8 mouse cellular contexts compared by ENCODE assay signal in the genomic region with DNA sequence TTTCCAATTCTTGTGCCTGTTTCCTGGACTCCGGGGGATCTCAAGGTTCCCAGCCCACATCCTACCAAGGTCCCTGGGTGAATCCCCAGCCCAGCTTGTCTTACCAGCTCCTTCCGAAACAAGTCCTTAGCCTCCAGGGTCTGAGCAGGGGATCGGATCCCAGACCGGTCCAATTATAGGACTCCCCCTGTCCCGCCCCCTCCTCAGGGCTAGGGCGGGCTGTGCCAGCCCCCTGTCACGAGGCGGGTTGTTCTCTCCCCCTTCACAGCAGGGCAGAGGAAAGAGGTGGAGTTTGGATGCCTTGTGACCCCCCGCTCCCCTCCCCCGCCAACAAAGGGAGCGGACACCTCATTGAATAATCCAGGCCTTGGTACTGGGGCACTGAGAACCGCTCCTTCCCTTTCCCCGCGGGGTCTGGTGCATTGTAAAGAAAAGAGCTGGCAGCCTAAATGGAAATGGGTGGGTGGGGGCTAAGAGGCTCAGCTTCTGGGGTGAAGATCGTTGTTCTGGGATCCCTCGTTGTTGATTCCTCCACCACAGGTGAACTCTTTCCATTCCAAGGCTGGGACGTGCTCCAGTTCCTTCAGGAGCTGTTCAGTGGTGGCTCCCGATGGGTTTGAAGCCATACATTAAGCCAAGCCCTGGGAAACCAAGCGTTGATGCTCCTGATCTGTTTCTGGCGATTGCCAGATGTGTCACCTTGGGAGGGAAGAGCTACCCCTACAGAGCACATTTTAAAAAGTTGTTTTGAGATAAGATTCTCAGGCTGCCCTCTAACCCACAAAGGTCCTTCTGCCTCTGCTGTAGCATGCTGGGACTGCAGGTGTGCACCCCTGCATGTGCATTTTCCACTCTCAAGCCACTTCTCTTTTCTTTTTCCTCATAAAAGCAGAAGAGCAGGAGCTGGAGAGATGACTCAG. TPM values are rescaled to one million over a fixed set of nuclear protein-coding genes. Genes with fewer than 3 reads are reported as not detected.
DNase-seq lines count a peak whose midpoint lies in the region; ATAC-seq and TF ChIP-seq lines count a peak whose summit lies in the region.

A gene (minus strand): TSS at position 282 of the 920 bp plus-strand sequence.

- H3K27ac ChIP-seq in embryonic fibroblast, embryonic 13.5 days (ENCODE audit: insufficient read depth, low read length), result no peak within 1 kb of the TSS
- 0 out of 2 replicates have a peak within 1 kb of the TSS, but pooled peaks have one; percentile 23 for H3K27ac ChIP-seq in limb, embryonic 12.5 days
- H3K27ac ChIP-seq in midbrain, embryonic 11.5 days (ENCODE audit: low read depth, low read length), result no peak within 1 kb of the TSS
- H3K27ac ChIP-seq in stomach, embryonic 14.5 days (ENCODE audit: low read length), result no peak within 1 kb of the TSS

- H3K36me3 ChIP-seq in limb, embryonic 12.5 days, result peaks cover 41% of the 10 kb centered on the region
- H3K36me3 ChIP-seq in midbrain, embryonic 11.5 days (ENCODE audit: control insufficient read depth, insufficient read depth, low read length), result peaks cover 14% of the 10 kb centered on the region
- H3K36me3 ChIP-seq in stomach, embryonic 14.5 days (ENCODE audit: control insufficient read depth, insufficient read depth, low read length), result peaks cover 7% of the 10 kb centered on the region

- H3K4me3 ChIP-seq in embryonic fibroblast, embryonic 13.5 days (ENCODE audit: insufficient read depth, low read length), result no peak within 1 kb of the TSS
- H3K4me3 ChIP-seq in limb, embryonic 12.5 days (replicated peaks), result peak within 1 kb of the TSS; percentile 40
- H3K4me3 ChIP-seq in midbrain, embryonic 11.5 days (ENCODE audit: low read depth, low read length), result peak within 1 kb of the TSS; percentile 31
- H3K4me3 ChIP-seq in stomach, embryonic 14.5 days (ENCODE audit: low read depth, low read length), result peak within 1 kb of the TSS; percentile 20

- under 1% methylated on average over 20 of the region's 20 CpGs for WGBS in limb, embryonic 12.5 days
- WGBS in midbrain, embryonic 11.5 days, result 1% methylated on average over 19 of the region's 20 CpGs
- WGBS in stomach, embryonic 14.5 days, result 2% methylated on average over 20 of the region's 20 CpGs

- 0 out of 2 replicates have a peak, but pooled peaks cover 3% of the 10 kb centered on the region for H3K4me1 ChIP-seq in embryonic fibroblast, embryonic 13.5 days (ENCODE audit: control insufficient read depth, insufficient read depth, low read length)
- H3K4me1 ChIP-seq in limb, embryonic 12.5 days (replicated peaks), result peaks cover 25% of the 10 kb centered on the region
- H3K4me1 ChIP-seq in midbrain, embryonic 11.5 days (ENCODE audit: control insufficient read depth, insufficient read depth, low read length), result peaks cover 13% of the 10 kb centered on the region
- peaks cover 19% of the 10 kb centered on the region for H3K4me1 ChIP-seq in stomach, embryonic 14.5 days (ENCODE audit: control insufficient read depth, insufficient read depth, low read length)

- H3K9me3 ChIP-seq in limb, embryonic 12.5 days, result no peaks in the 10 kb centered on the region
- H3K9me3 ChIP-seq in midbrain, embryonic 11.5 days (ENCODE audit: control insufficient read depth, low read length), result peaks cover 4% of the 10 kb centered on the region; the same call in 1 of the 2 replicates
- H3K9me3 ChIP-seq in stomach, embryonic 14.5 days (ENCODE audit: control insufficient read depth, low read depth, low read length), result no peaks in the 10 kb centered on the region

- 0 out of 2 replicates have a peak, but pooled peaks have one; percentile 13 for ATAC-seq in limb, embryonic 12.5 days (ENCODE audit: insufficient number of reproducible peaks, insufficient read depth, low FRiP score, low TSS enrichment, low read depth)
- peak; percentile 56 for ATAC-seq in midbrain, embryonic 11.5 days (ENCODE audit: low FRiP score)
- ATAC-seq in stomach, embryonic 14.5 days (ENCODE audit: insufficient number of reproducible peaks, insufficient read depth, low FRiP score, low read depth), result peak; percentile 17; the same call in 1 of the 2 replicates

- peak; percentile 63 for DNase-seq in cerebellum, adult 9-11 months
- no peak for DNase-seq in cerebellum, adult 8-10 months
- DNase-seq in heart, adult 9 months (ENCODE audit: low spot score in 2 of 2), result peak; percentile 81 to 85
- DNase-seq in kidney, adult 8-10 months, result peak; percentile 51 to 67
- peak; percentile 95 for DNase-seq in midbrain, embryonic 11.5 days (ENCODE audit: low spot score, missing footprints)

- H3K27me3 ChIP-seq in limb, embryonic 12.5 days, result peaks cover 10% of the 10 kb centered on the region
- no peaks in the 10 kb centered on the region for H3K27me3 ChIP-seq in midbrain, embryonic 11.5 days (ENCODE audit: control insufficient read depth, insufficient read depth, low read length)
- H3K27me3 ChIP-seq in stomach, embryonic 14.5 days (ENCODE audit: control insufficient read depth, insufficient read depth, low read length), result no peaks in the 10 kb centered on the region

- peak within 1 kb of the TSS; percentile 31 for H3K9ac ChIP-seq in limb, embryonic 12.5 days (replicated peaks)
- H3K9ac ChIP-seq in midbrain, embryonic 11.5 days (ENCODE audit: low read length), result peak within 1 kb of the TSS; percentile 67
- H3K9ac ChIP-seq in stomach, embryonic 14.5 days (replicated peaks; ENCODE audit: low read depth, low read length), result peak within 1 kb of the TSS; percentile 19; the same call in 1 of the 2 replicates

- no peak for TF ChIP-seq CTCF in embryonic fibroblast, embryonic 13.5 days (IDR thresholded peaks at IDR 0.05; ENCODE audit: borderline replicate concordance, insufficient read depth, low read length)

- no peak for TF ChIP-seq POLR2A in embryonic fibroblast, embryonic 13.5 days (IDR thresholded peaks at IDR 0.05; ENCODE audit: low read depth, low read length)

- peak within 1 kb of the TSS; percentile 67 for H3K4me2 ChIP-seq in limb, embryonic 12.5 days
- H3K4me2 ChIP-seq in midbrain, embryonic 11.5 days, result peak within 1 kb of the TSS; percentile 65
- peak within 1 kb of the TSS; percentile 59 for H3K4me2 ChIP-seq in stomach, embryonic 14.5 days (replicated peaks; ENCODE audit: low read depth, low read length)

RNA-seq across cellular contexts. Expression of the gene that starts here (rescaled TPM):
- 8.5 and 34.9 TPM in 2 replicates for polyA plus RNA-seq in embryonic fibroblast, embryonic 13.5 days (2011; ENCODE audit: insufficient read length, low read depth, missing spikeins)
- 114 and 131 TPM in 2 replicates for polyA plus RNA-seq in limb, embryonic 12.5 days (2016; fragmentation: Nextera tagmentation; extraction: Ambion mirVana)
- polyA plus RNA-seq in midbrain, embryonic 11.5 days (2014; fragmentation: Nextera tagmentation; extraction: Ambion mirVana), result 180 and 196 TPM in 2 replicates
- 291 and 299 TPM in 2 replicates for polyA plus RNA-seq in stomach, embryonic 14.5 days (2014; fragmentation: Nextera tagmentation; extraction: Ambion mirVana)
